Mouse (Mus musculus) forebrain, embryonic 11.5 days (tissue): Measurements from ENCODE around the gene Rftn2. TPM values are rescaled to one million over a fixed set of nuclear protein-coding genes. Genes with fewer than 3 reads are reported as not detected.

ENCODE experiments used
- ATAC-seq: fragments of 200-750 bp; cut with Nextera tagmentation; replicated peaks from 2 replicates; pipeline ENCODE4 v1.8.0; 2017; ENCODE audit warnings: moderate TSS enrichment; ENCODE audit not compliant: low FRiP score
- DNase-seq: peaks from one replicate; pipeline ENCODE4 v3.0.0-alpha.2; 2017; ENCODE audit warnings: low spot score
- H3K27ac ChIP-seq: fragments of 300-500 bp; sonication (generic); 2 replicates; pipeline ENCODE4 v1.5.1; 2014; ENCODE audit warnings: low read depth, low read length
- H3K27me3 ChIP-seq: fragments of 300-500 bp; sonication (generic); 2 replicates; pipeline ENCODE4 v1.6.1; 2014; ENCODE audit warnings: mild to moderate bottlenecking, low read length, mixed read lengths; ENCODE audit not compliant: control insufficient read depth, insufficient read depth
- H3K36me3 ChIP-seq: fragments of 300-500 bp; sonication (generic); 2 replicates; pipeline ENCODE4 v1.6.1; 2014; ENCODE audit warnings: mild to moderate bottlenecking, low read length, moderate library complexity, mixed read lengths; ENCODE audit not compliant: control insufficient read depth, insufficient read depth
- H3K4me1 ChIP-seq: fragments of 300-500 bp; sonication (generic); replicated peaks from 2 replicates; pipeline ENCODE4 v1.6.1; 2014; ENCODE audit warnings: low read length, mixed read lengths; ENCODE audit not compliant: control insufficient read depth, insufficient read depth
- H3K4me2 ChIP-seq: fragments of 300-500 bp; sonication (generic); 2 replicates; pipeline ENCODE4 v1.6.1; 2014; ENCODE audit warnings: low read depth, mild to moderate bottlenecking, low read length, moderate library complexity, mixed read lengths; ENCODE audit not compliant: severe bottlenecking
- H3K4me3 ChIP-seq: fragments of 300-500 bp; sonication (generic); 2 replicates; pipeline ENCODE4 v1.5.1; 2014; ENCODE audit warnings: low read depth, low read length
- H3K9ac ChIP-seq: fragments of 300-500 bp; sonication (generic); 2 replicates; pipeline ENCODE4 v1.6.1; 2014; ENCODE audit warnings: low read length
- H3K9me3 ChIP-seq: fragments of 300-500 bp; sonication (generic); 2 replicates; pipeline ENCODE4 v1.6.1; 2016; ENCODE audit warnings: low read length, mixed read lengths; ENCODE audit not compliant: control insufficient read depth
- WGBS: fragments of 180-500 bp; shearing (Covaris S2); extraction: QIAGEN DNeasy Blood & Tissue Kit; methylation state at CpG from one replicate; pipeline ENCODE4 v1.1.7; 2014; 5-methylcytosine and 5-hydroxymethylcytosine counted together
- polyA plus RNA-seq: library from polyadenylated mRNA; unstranded; fragments of >200 nt; fragmentation: Nextera tagmentation; extraction: Ambion mirVana; gene quantifications from 2 replicates; pipeline ENCODE4 v1.2.1, GENCODE M21; 2014

The Rftn2 gene
- polyA plus RNA-seq, 1 experiment from 2014 or later = 8.2 TPM

DNA sequence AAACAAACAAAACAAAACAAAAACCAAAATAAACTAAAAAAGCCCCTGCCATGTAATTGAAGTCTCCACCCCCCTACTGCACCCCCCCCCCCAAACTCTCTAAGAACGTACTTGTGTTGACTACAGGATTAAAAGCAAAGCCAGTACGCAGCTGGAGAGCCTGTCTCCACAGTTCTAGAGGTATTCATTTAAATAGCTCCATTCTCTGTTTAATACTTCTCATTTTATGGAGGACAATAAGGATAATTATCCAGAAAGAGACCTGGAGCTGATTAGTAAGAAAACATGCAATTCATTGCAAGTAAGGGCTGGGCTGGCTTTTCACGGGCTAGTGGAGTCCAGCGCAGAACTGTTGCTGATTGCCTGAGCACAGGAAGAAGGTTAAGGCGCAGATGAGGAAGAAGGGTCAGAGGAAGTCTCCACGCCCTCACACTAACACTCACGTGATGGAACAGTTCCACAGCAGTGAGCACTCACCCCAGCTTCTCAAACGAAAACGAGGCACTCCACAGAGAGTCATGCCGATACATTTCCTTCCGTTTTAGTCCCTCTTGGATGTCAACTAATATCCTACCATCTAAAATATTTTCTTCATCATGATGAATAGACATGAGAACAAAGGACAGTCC, 11.3 kb downstream of the Rftn2 start:
- Histone ChIP-seq H3K36me3 (no peaks in the 10 kb centered on the region), H3K9me3 (no peaks in the 10 kb centered on the region), H3K4me1 (no peaks in the 10 kb centered on the region; the same call in 1 of the 2 replicates), H3K27me3 (no peaks in the 10 kb centered on the region), H3K27ac (no peak overlapping the region), H3K4me2 (no peak overlapping the region), H3K9ac (no peak overlapping the region), H3K4me3 (no peak overlapping the region)
- DNase-seq (no peak), ATAC-seq (no peak)
- 45% methylated on average over 11 of the region's 11 CpGs for WGBS

GRCm38 (mm10) chr1:55213936-55214335, 12.6 kb downstream of the Rftn2 start:
- no peak overlapping the region for H3K27ac ChIP-seq
- DNase-seq (no peak), ATAC-seq (no peak)
- no peaks in the 10 kb centered on the region for H3K9me3 ChIP-seq
- H3K36me3 ChIP-seq = no peaks in the 10 kb centered on the region
- H3K4me1 ChIP-seq = no peaks in the 10 kb centered on the region; the same call in 1 of the 2 replicates
- no peak overlapping the region for H3K4me2 ChIP-seq
- WGBS = 86% methylated on average over 6 of the region's 6 CpGs
- H3K4me3 ChIP-seq = no peak overlapping the region
- H3K27me3 ChIP-seq = no peaks in the 10 kb centered on the region
- H3K9ac ChIP-seq = no peak overlapping the region

DNA sequence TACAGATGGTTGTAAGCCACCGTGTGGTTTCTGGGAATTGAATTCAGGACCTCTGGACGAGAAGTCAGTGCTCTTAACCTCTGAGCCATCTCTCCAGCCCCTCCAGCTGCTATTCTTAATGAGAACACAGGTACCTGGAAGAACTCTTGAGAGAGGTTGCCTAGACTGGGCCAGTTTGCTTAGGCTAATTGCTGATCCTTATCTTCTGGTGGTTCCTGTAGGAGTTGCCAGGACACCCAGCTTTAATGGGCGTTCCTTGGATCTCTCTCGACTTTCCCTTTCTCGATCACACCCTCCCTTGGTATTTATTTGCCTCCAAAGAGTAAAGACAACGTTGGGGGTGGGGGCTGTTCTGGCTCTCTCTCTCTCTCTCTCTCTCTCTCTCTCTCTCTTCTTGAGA, 13.1 kb downstream of the Rftn2 start:
- Histone ChIP-seq H3K27ac (no peak overlapping the region), H3K4me1 (no peaks in the 10 kb centered on the region; the same call in 1 of the 2 replicates), H3K4me2 (no peak overlapping the region), H3K9ac (no peak overlapping the region), H3K27me3 (no peaks in the 10 kb centered on the region), H3K36me3 (no peaks in the 10 kb centered on the region), H3K9me3 (no peaks in the 10 kb centered on the region), H3K4me3 (no peak overlapping the region)
- 72% methylated on average over 6 of the region's 6 CpGs for WGBS
- ATAC-seq (no peak), DNase-seq (no peak)

DNA sequence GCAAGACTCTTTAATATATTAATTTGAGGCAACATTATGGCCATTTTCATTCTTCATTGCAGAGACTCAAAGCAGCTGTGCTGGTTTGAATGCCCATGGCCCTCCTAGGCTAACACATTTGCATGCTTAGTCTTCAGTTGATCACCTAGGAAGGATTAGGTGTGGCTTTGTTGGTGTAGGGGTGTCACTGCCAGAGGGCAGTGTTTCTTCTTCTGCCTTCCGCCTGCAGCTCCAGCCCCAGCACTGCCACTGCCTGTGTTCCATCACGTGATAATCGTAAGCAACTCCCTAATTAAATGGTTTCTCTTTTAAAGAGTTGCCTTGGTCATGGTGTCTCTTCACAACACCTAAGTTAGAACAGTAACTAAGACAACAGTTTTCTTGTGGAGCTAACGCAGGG, 13.8 kb downstream of the Rftn2 start:
- ATAC-seq (no peak), DNase-seq (no peak)
- whole genome bisulfite sequencing = 81% methylated on average over 4 of the region's 4 CpGs
- Histone ChIP-seq H3K27me3 (no peaks in the 10 kb centered on the region), H3K27ac (no peak overlapping the region), H3K9me3 (no peaks in the 10 kb centered on the region), H3K36me3 (no peaks in the 10 kb centered on the region), H3K4me1 (no peaks in the 10 kb centered on the region; the same call in 1 of the 2 replicates), H3K4me3 (no peak overlapping the region), H3K9ac (no peak overlapping the region), H3K4me2 (no peak overlapping the region)

DNA sequence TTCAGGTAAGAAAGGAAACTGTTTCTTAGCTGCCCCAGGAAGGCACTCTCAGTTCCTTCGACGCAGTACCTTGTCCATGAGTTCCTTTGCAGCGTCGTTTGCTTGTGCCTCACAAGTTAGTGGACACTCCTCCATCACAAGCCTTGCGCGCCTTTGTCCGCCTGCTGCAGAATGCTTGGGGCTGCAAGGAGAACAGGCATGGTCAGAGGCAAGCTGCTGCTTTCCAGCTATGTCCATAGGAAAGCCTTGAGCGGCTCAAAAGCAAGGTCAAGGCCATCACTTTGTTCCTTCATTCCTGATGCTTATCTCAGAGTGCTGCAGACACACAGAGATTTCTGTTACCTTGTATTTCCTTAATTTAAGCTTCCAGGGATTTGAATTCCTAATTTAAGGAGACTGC, 15.5 kb downstream of the Rftn2 start:
- DNase-seq (no peak), ATAC-seq (no peak)
- Histone ChIP-seq H3K27ac (no peak overlapping the region), H3K4me1 (no peaks in the 10 kb centered on the region; the same call in 1 of the 2 replicates), H3K27me3 (no peaks in the 10 kb centered on the region), H3K4me3 (no peak overlapping the region), H3K9me3 (no peaks in the 10 kb centered on the region), H3K9ac (no peak overlapping the region), H3K36me3 (no peaks in the 10 kb centered on the region), H3K4me2 (no peak overlapping the region)
- 74% methylated on average over 8 of the region's 8 CpGs for WGBS

- no peaks in the 10 kb centered on the region for H3K27me3 ChIP-seq
- WGBS = 53% methylated on average over 12 of the region's 12 CpGs
- H3K4me1 ChIP-seq = peaks cover 3% of the 10 kb centered on the region; the same call in 1 of the 2 replicates
- no peak overlapping the region for H3K4me2 ChIP-seq
- DNase-seq = no peak
- no peaks in the 10 kb centered on the region for H3K36me3 ChIP-seq
- no peak overlapping the region for H3K27ac ChIP-seq
- H3K9me3 ChIP-seq = no peaks in the 10 kb centered on the region
- ATAC-seq = no peak
- H3K9ac ChIP-seq = no peak overlapping the region
- H3K4me3 ChIP-seq = no peak overlapping the region
These were observed 16.2 kb downstream of the Rftn2 start for GRCm38 (mm10) chr1:55210202-55210965.

GRCm38 (mm10) chr1:55208500-55209140, 18.0 kb downstream of the Rftn2 start:
- no peak overlapping the region for H3K9ac ChIP-seq
- no peak overlapping the region for H3K4me3 ChIP-seq
- no peaks in the 10 kb centered on the region for H3K9me3 ChIP-seq
- H3K27me3 ChIP-seq = no peaks in the 10 kb centered on the region
- H3K4me1 ChIP-seq = peaks cover 3% of the 10 kb centered on the region; the same call in 1 of the 2 replicates
- H3K4me2 ChIP-seq = no peak overlapping the region
- no peak for ATAC-seq
- H3K36me3 ChIP-seq = no peaks in the 10 kb centered on the region
- H3K27ac ChIP-seq = no peak overlapping the region
- 81% methylated on average over 5 of the region's 5 CpGs for WGBS
- DNase-seq = no peak

GRCm38 (mm10) chr1:55207561-55207960, 19.0 kb downstream of the Rftn2 start:
- no peak for DNase-seq

More at GRCm38 (mm10) chr1:55207561-55207960, 19.0 kb downstream of the Rftn2 start:
- ATAC-seq = no peak
- H3K27me3 ChIP-seq = no peaks in the 10 kb centered on the region
- H3K4me2 ChIP-seq = no peak overlapping the region
- H3K36me3 ChIP-seq = no peaks in the 10 kb centered on the region
- peaks cover 3% of the 10 kb centered on the region; the same call in 1 of the 2 replicates for H3K4me1 ChIP-seq
- no peak overlapping the region for H3K4me3 ChIP-seq
- H3K9me3 ChIP-seq = no peaks in the 10 kb centered on the region
- no peak overlapping the region for H3K9ac ChIP-seq
- 85% methylated on average over 6 of the region's 6 CpGs for WGBS
- no peak overlapping the region for H3K27ac ChIP-seq
